Mouse (Mus musculus) brain, embryonic 14.5 days (tissue): ENCODE measurements at regions not wholly inside any gene's neighbourhood (a gene's known extent, or its start where the extent isn't known, plus 50 kb on each side); places are given as distances from the start of the nearest gene placed in this dataset.

Experiments used
- CTCF ChIP-seq: fragments of 200-500 bp; IDR thresholded peaks from 2 replicates; pipeline ENCODE4 v1.5.1; 2012; ENCODE audit warnings: inconsistent platforms, mild to moderate bottlenecking, moderate library complexity, borderline replicate concordance; ENCODE audit not compliant: insufficient read depth, insufficient read length; ENCODE audit errors: extremely low read depth
- POLR2A ChIP-seq: fragments of 200-500 bp; IDR thresholded peaks from 2 replicates; pipeline ENCODE4 v1.6.1; 2012; ENCODE audit warnings: mild to moderate bottlenecking, inconsistent platforms, borderline replicate concordance; ENCODE audit not compliant: poor library complexity, insufficient read depth, insufficient read length, severe bottlenecking; ENCODE audit errors: extremely low read depth

DNA sequence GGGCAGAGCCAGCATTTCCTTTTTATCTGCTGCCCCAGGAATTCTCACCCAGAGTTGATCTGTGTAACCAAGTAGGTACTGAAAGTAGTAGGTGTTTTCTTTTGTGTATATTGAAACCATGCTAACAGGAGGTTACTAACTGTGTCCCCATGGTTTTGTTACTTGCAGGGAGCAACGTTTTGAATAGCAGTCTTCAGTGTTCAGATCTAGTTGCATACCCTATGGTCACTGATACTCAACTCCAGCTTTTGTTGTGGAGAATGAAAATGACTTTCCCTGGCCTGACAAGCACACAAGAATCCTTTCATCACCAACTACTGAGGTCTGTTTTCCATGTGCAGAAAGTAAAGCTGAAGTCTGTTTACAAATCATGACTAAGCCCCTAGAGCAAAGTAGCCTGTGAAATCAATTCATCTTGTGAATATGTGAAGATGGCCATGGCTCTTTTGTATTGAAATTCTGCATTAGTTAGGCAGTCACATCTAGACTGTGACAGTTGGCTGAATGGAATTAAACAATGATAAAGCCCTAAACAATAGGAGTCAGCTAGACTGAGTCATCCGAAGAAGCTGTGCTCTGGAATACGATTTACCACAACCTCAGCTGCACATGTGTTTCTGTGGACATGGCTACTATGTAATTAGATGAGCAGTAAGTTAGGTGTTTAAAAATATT is 179.5 kb upstream of the Vrk2 start:
- TF ChIP-seq POLR2A: no peak
- no peak for TF ChIP-seq CTCF
